Mouse (Mus musculus): Measurements from ENCODE around the gene Ephb1.

- TF ChIP-seq POLR2A (IDR thresholded peaks at IDR 0.05; ENCODE audit: borderline replicate concordance, low read depth, low read length), result no peak
- no peak for TF ChIP-seq CTCF (IDR thresholded peaks at IDR 0.05; ENCODE audit: low read depth, low read length)
Measured at GRCm38 (mm10) chr9:102088598-102088997, 265.9 kb downstream of the Ephb1 start.

All from bone marrow macrophage, adult 2 months (primary cell).